Mouse (Mus musculus) natural killer cell, adult 2 months (primary cell): ENCODE measurements around the gene Clcnkb.

Source experiments
- DNase-seq, 2 experiments: peaks; one replicate each; pipeline ENCODE4 v3.0.0; 2022; ENCODE audit warnings: low spot score in 2 of 2

Gene Clcnkb

DNA sequence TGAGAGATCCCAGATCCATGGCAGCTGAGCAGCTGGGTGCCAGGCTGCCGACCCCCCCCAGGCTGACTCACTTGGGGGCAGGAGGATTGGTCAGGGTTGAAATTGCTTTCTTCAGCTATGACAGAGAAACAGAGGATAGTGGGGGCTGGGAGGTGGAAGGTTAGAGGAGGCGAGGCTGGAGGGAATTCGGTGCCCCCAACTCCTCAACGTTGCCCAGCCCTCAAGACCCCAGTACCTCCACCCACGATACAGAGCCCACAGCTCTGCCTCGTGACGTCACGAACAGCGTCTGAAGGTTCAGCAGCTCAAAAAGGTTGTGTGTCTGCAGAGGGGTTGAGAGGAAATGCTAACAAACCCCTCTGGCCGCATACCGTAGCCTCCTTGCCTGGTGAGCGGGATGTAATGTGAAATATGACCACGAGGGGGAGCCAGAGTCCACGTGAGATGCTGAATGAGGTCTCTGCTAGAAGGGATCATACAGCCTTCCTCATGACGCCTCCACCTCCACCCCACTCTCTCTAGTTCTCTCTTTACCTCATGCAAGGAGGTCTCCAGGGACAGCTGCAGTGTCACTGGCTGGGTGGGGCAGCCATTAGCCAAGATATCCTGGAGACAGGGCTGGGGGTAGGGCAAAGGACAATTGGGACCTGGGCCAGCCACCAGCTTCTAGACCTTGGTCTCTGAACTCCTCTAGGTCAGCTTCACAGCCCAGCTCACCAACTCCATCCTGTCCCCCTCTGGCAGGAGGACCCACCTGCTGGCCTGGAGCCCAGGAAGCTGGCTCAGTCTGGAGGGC is 11.1 kb downstream of the Clcnkb start:
- peak; percentile 74 to 88 for DNase-seq

GRCm38 (mm10) chr4:141400171-141400570 is 15.6 kb downstream of the Clcnkb start:
- DNase-seq: no peak

DNA sequence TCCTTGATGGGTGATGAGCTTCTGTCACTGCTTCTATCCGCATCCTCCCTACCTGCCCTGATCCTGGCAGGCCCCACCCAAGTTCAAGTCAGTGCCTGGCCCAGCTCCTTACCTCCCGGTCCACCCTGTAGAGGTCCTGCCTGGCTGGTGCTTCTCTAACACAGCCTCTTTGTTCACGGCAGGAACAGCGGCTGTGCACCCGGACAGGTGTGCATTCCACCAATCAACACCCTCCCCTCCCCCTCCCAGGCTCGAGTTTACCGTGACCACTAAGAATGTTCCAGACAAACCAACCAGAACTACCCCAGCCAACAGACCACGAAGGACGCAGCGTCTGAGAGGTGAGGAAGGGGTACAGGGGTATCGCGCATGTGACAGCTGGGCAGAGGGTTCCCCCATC is 17.3 kb downstream of the Clcnkb start, which contains the start of gene Clcnka:
TSS of gene Clcnka (minus strand) at position 180 of the 400 bp plus-strand sequence.
- DNase-seq: no peak

DNA sequence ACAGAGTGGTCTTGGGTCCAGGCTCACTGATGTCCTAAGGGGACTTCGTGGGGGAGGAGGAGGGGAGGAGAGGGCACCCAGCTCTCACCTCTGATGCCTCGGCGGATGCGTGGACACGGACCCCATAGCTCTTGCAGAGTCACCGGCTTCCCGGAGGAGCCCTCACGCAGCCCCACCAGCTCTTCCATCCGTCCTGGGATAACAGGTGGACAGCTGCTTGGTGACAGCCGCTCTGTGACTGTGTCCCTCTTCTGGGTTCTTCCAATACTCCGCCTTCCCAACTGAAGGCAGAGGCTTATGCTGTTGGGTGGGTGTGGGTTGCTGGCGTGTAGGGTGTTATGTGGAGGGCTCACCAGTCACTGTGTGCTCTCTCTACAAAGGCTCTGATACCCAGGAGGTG is 18.0 kb downstream of the Clcnkb start:
- no peak for DNase-seq

GRCm38 (mm10) chr4:141394751-141395150 is 21.1 kb downstream of the Clcnkb start:
- DNase-seq: no peak

DNA sequence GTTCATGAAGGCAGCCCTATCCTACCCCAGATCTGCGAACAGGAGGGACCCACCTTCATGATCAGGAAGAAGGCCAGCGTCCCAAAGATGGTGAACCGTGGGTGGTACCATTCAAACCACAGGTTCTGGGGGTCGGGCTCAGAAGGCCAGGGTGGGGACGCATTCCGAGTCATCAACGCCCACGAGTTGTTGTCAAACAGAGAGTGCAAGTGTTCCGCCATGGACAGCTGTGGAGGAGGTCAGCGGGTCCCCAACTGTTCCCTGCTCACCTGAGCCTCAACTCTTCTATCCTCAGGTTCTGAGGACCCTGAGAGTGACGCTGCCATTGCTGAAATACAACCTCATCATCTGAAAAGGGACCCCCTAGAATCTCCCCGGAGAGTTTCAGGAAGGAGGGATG is 24.5 kb downstream of the Clcnkb start:
- DNase-seq: no peak

- DNase-seq: no peak
Measured at GRCm38 (mm10) chr4:141389366-141390150, 26.3 kb downstream of the Clcnkb start.

DNA sequence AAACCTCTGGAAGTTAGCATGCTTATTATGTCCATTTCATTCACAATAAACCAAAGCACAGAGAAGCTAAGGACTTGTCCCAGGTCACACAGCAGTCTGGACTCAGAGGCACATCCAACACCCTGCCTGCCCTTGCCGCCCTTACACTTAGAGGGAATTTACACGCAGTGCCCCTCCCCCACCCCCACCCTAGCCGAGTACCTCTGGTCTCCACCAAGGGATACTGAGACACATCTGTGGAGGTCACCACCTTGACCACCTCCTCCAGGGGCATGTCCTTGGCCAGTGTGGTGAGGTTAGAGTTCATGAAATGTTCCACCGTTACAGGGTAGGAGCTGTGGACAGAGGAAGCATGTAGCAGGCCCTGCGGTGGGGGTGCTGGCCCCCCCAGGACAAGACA is 27.9 kb downstream of the Clcnkb start:
- DNase-seq: no peak

DNA sequence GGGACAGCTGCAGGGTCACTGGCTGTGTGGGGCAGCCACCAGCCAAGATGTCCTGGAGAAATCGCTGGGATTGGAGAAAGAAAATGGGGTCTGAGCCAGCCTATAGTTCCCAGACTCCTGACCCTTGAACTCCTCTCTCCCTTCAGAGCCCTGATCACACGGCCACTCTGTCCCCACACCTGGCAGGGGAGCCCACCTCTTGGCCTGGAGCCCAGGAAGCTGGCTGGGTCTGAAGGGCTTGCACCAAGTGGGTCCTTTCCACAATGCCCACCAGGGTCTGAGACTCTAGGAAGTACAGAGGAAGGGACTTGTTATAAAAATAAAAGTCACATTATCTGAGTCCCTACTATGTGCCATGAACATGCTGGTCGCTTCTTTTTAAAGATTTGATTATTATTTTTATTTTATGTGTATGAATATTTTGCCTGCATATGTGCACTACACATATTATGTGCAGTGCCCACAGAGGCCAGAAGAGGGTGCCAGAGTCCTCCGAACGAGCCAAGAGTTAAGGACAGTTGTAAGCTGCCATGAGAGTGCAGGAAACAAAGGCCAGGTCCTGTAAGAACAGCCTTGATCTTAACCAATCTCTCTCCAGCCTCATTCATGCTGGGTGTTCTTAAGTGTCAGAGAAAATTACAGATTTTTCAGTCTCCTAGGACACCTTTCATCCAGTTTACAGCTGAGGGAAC is 28.6 kb downstream of the Clcnkb start:
- peak; percentile 48 to 64 for DNase-seq

- no peak for DNase-seq
Measured at GRCm38 (mm10) chr4:141386150-141386549, 29.7 kb downstream of the Clcnkb start.

GRCm38 (mm10) chr4:141385275-141385674 is 30.5 kb downstream of the Clcnkb start:
- DNase-seq: peak; percentile 35 to 49

DNA sequence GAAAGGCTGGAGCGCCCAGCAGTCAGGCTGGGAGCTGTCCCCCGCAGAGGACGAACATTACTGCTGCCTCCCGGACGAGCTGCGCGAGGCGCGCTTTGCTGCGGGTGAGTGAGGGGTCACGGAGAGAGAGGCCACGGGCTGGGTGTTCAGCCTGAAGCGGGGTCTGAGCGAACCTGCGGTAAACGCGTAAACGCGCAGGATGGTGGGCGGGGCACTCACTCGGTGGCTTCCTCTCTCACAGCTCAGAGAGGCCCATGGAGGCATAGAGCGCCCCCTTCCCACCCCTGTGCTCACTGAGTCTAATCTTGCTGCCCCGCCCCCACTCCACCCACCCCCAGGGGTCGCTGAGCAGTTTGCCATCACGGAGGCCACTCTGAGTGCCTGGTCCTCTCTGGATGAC is 33.4 kb downstream of the Clcnkb start:
- no peak for DNase-seq

GRCm38 (mm10) chr4:141379674-141380073 is 36.1 kb downstream of the Clcnkb start:
- DNase-seq: no peak

DNA sequence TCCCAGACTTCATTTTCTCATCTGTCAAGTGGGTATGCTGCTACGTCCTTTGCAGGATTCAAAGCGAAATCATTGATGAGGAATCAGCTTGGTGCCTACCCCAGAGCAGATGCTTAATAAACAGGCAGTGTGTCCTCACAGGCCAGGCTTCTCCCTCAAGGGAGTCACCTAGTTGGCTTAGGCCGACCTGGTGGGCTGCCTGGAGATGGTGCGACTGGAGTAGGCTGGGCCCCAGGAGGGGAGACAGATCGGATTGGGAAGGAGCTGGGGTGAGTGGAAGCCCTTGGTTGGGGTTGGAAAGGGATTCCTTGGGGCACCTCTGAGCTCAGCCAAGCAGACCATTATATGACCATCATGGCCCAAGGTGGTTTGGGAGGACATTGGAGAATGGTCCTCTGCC is 43.4 kb downstream of the Clcnkb start:
- no peak for DNase-seq

- no peak for DNase-seq
Measured at GRCm38 (mm10) chr4:141367997-141368791, 47.6 kb downstream of the Clcnkb start, which contains the start of gene Fam131c. Gene Fam131c (plus strand): TSS chr4:141368220.

- DNase-seq: no peak
Measured at GRCm38 (mm10) chr4:141365876-141366275, 49.9 kb downstream of the Clcnkb start.

DNA sequence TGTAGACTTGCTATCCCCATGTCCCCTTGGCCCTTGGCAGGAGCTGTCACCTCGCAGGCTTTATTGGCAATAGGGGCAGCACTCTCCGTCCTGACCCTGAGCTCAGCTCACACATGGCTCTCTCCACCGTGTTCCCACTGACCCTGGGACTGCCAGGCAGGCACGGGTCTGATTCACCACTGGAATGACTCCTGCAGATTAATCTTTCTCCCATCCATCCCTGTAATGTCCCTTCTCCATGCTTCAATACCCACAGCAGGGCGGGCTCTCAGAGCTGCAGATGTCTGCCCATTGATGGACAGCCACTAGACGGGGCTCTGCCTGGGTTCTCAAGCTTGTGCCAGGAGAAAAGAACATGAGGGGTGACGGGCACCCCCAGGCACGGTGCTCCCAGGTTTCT is 50.7 kb downstream of the Clcnkb start:
- no peak for DNase-seq

- DNase-seq: peak; percentile 42 to 69
Measured at GRCm38 (mm10) chr4:141362937-141363548, 52.8 kb downstream of the Clcnkb start.

GRCm38 (mm10) chr4:141360846-141361245 is 55.0 kb downstream of the Clcnkb start:
- DNase-seq: peak in 1 of 2 experiments; percentile 26

DNA sequence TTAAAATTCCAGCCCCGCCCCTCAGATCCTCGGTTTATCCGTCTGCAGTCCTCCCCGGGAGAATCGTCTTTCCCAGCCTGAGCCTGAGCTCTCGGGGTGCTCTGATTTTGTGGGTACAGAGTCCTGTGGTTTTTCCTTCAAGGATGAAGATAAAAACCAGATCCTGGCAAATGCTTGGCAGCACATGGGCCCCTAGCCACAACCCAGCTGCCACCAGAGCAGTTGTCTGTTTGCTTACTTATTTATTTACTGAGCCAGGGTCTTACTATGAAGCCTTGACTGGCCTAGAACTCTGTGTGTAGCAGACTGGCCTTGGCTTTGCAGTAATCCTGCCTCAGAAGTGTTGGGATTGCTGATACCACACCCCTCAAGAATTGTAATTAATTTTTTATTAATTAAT is 56.6 kb downstream of the Clcnkb start:
- DNase-seq: no peak

DNA sequence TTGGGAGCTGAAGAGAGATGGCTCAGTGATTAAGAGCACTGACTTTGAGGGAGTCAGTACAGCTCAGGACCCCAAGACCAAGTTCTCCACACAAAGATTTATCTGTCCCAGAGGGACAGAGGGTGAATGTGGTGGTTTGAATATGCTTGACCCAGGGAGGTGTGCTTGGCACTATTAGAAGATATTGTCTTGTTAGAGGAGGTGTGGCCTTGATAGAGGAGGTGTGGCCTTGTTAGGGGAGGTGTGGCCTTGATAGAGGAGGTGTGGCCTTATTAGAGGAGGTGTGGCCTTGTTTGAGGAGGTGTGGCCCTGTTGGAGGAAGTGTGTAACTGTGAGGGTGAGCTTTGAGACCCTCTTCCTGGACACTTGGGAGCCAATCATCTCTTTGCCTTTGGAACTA is 58.0 kb downstream of the Clcnkb start:
- no peak for DNase-seq
